Mouse (Mus musculus) cerebellum, postnatal 25 days (tissue): ENCODE results near the gene Clk1.
A peak's percentile ranks its signal among the peaks of the same experiment; 100 is the strongest.

ENCODE experiments used
- DNase-seq, 2 experiments: peaks; one replicate each; pipeline ENCODE4 v3.0.0; 2021; ENCODE audit warnings: mixed read lengths in 2 of 2

Gene Clk1

GRCm38 (mm10) chr1:58423371-58424248, at the start of gene Clk1:
Gene Clk1, minus strand, starts transcription at chr1:58424066.
- DNase-seq = peak; percentile 99

- peak; percentile 48 to 64 for DNase-seq
Measured at GRCm38 (mm10) chr1:58465561-58465960, 41.7 kb upstream of the Clk1 start.

GRCm38 (mm10) chr1:58465042-58465441, 41.2 kb upstream of the Clk1 start:
- peak; percentile 60 to 73 for DNase-seq

GRCm38 (mm10) chr1:58463935-58464334, 40.1 kb upstream of the Clk1 start:
- no peak for DNase-seq

- DNase-seq = no peak
Measured at GRCm38 (mm10) chr1:58460566-58460965, 36.7 kb upstream of the Clk1 start.

- DNase-seq = peak; percentile 40 to 72
Measured at GRCm38 (mm10) chr1:58458867-58459266, 35.0 kb upstream of the Clk1 start.

- DNase-seq = no peak
Measured at GRCm38 (mm10) chr1:58458175-58458574, 34.3 kb upstream of the Clk1 start.

- DNase-seq = no peak
Measured at GRCm38 (mm10) chr1:58454316-58454715, 30.4 kb upstream of the Clk1 start.

- no peak for DNase-seq
Measured at GRCm38 (mm10) chr1:58448396-58448795, 24.5 kb upstream of the Clk1 start.

- DNase-seq = no peak
Measured at GRCm38 (mm10) chr1:58447766-58448165, 23.9 kb upstream of the Clk1 start.

- DNase-seq = no peak
Measured at GRCm38 (mm10) chr1:58445861-58446260, 22.0 kb upstream of the Clk1 start.

GRCm38 (mm10) chr1:58445143-58445722, 21.4 kb upstream of the Clk1 start, which contains the start of the genes Nif3l1 and Ppil3:
Gene Nif3l1, plus strand, starts transcription at chr1:58445151.
Gene Ppil3, minus strand, starts transcription at chr1:58445486.
- DNase-seq = peak; percentile 82 to 83

GRCm38 (mm10) chr1:58444691-58445090, 20.8 kb upstream of the Clk1 start:
- no peak for DNase-seq

GRCm38 (mm10) chr1:58424551-58424950, 685 bp upstream of the Clk1 start:
- DNase-seq = no peak

GRCm38 (mm10) chr1:58422879-58423278, 987 bp downstream of the Clk1 start:
- peak; percentile 32 to 35 for DNase-seq

GRCm38 (mm10) chr1:58420961-58421360, 2.9 kb downstream of the Clk1 start:
- DNase-seq = peak; percentile 69 to 84

GRCm38 (mm10) chr1:58420032-58420431, 3.8 kb downstream of the Clk1 start:
- DNase-seq = no peak

GRCm38 (mm10) chr1:58416048-58416447, 7.8 kb downstream of the Clk1 start:
- DNase-seq = no peak

GRCm38 (mm10) chr1:58415442-58415841, 8.4 kb downstream of the Clk1 start:
- DNase-seq = no peak

GRCm38 (mm10) chr1:58410776-58411175, 13.1 kb downstream of the Clk1 start:
- no peak for DNase-seq

GRCm38 (mm10) chr1:58410198-58410588, 13.7 kb downstream of the Clk1 start:
- no peak for DNase-seq

GRCm38 (mm10) chr1:58409553-58410197, 14.2 kb downstream of the Clk1 start:
- DNase-seq = no peak

- DNase-seq = no peak
Measured at GRCm38 (mm10) chr1:58408141-58408540, 15.7 kb downstream of the Clk1 start.

- no peak for DNase-seq
Measured at GRCm38 (mm10) chr1:58407321-58407720, 16.5 kb downstream of the Clk1 start.
